Mouse (Mus musculus) embryonic facial prominence, embryonic 11.5 days (tissue): ENCODE results near the gene Gm9789. TPM values are rescaled to one million over a fixed set of nuclear protein-coding genes. Genes with fewer than 3 reads are reported as not detected.

ENCODE experiments used
- polyA plus RNA-seq: library from polyadenylated mRNA; unstranded; fragments of >200 nt; fragmentation: Nextera tagmentation; extraction: Ambion mirVana; gene quantifications from 2 replicates; pipeline ENCODE4 v1.2.1, GENCODE M21; 2014

Gm9789 gene
- polyA plus RNA-seq, 1 experiment from 2014 or later, result not detected

Other genes with a start within 250 kb of the Gm9789 start
- gene Krtap19-9b, start 225.7 kb upstream of the Gm9789 start, polyA plus RNA-seq, result not detected in 2 replicates
- not detected in 2 replicates for gene Krtap16-3, start 195.1 kb upstream of the Gm9789 start, polyA plus RNA-seq
- gene Krtap22-2, start 147.2 kb upstream of the Gm9789 start, polyA plus RNA-seq, result not detected in 2 replicates
- gene Gm10229, start 142.7 kb upstream of the Gm9789 start, polyA plus RNA-seq, result not detected in 2 replicates
- not detected in 2 replicates for gene Krtap6-1, start 126.3 kb upstream of the Gm9789 start, polyA plus RNA-seq
- not detected in 2 replicates for gene Gm10228, start 116.5 kb upstream of the Gm9789 start, polyA plus RNA-seq
- not detected in 2 replicates for gene Krtap6-5, start 110.1 kb upstream of the Gm9789 start, polyA plus RNA-seq
- gene 1110025L11Rik, start 94.0 kb upstream of the Gm9789 start, polyA plus RNA-seq, result not detected in 2 replicates
- gene Krtap6-3, start 73.9 kb upstream of the Gm9789 start, polyA plus RNA-seq, result not detected in 2 replicates
- gene Gm6358, start 17.1 kb upstream of the Gm9789 start, polyA plus RNA-seq, result not detected in 2 replicates
- gene Gm10061, start 6.9 kb upstream of the Gm9789 start, polyA plus RNA-seq, result not detected in 2 replicates
- gene Gm7735, start 11.5 kb downstream of the Gm9789 start, polyA plus RNA-seq, result not detected in 2 replicates
- gene 1110057P08Rik, start 16.8 kb downstream of the Gm9789 start, polyA plus RNA-seq, result not detected in 2 replicates
- gene Krtap20-2, start 47.9 kb downstream of the Gm9789 start, polyA plus RNA-seq, result not detected in 2 replicates
- gene Krtap21-1, start 245.9 kb downstream of the Gm9789 start, polyA plus RNA-seq, result not detected in 2 replicates